Mouse (Mus musculus) myocyte (in vitro differentiated cells): ENCODE results near the gene Large1.

Source experiments
- CEBPB ChIP-seq: IDR thresholded peaks from 2 replicates; pipeline ENCODE4 v1.6.1; 2011; ENCODE audit warnings: mild to moderate bottlenecking, moderate library complexity; ENCODE audit not compliant: poor library complexity, insufficient read depth, severe bottlenecking
- MAX ChIP-seq: IDR thresholded peaks from one replicate; pipeline ENCODE4 v1.6.1; 2011; ENCODE audit warnings: low read depth, mild to moderate bottlenecking, control low read depth
- MYOG ChIP-seq, 3 experiments: IDR thresholded peaks; one replicate each; pipeline ENCODE4 v1.6.1; 2011; ENCODE audit warnings: control low read depth in 2 of 3, low read depth in 2 of 3, mild to moderate bottlenecking in 2 of 3; ENCODE audit not compliant: insufficient read length in 2 of 3, control insufficient read depth in 1 of 3, insufficient read depth in 1 of 3
- POLR2A ChIP-seq: IDR thresholded peaks from one replicate; pipeline ENCODE4 v1.6.1; 2011; ENCODE audit warnings: low read depth, mild to moderate bottlenecking, control low read depth, moderate library complexity; ENCODE audit not compliant: insufficient read length
- TCF12 ChIP-seq: IDR thresholded peaks from one replicate; pipeline ENCODE4 v1.6.1; 2011; ENCODE audit warnings: mild to moderate bottlenecking, control low read depth; ENCODE audit not compliant: poor library complexity, insufficient read depth, severe bottlenecking
- TCF3 ChIP-seq: IDR thresholded peaks from one replicate; pipeline ENCODE4 v1.6.1; 2011; ENCODE audit warnings: low read depth, control low read depth; ENCODE audit not compliant: insufficient read length

DNA sequence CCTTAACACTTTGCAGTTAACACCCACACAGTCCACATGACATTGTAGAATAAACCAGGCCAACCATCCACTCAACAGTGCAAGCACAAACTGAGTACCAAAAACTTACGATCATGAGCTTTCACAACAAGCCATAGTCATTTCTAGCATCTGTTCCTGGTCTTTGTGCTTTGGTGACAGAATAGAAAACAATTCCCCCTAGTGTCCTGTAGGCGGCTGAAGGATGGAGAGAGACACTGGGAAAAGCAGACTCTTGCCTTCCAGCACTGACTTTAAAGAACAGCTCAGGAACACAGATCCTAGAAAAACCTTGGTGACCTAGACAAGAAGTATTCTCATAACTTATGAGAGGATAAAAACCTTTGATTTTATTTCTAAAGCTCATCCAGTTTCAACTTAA is 3.0 kb downstream of the Large1 start:
- TF ChIP-seq CEBPB (no peak), POLR2A (no peak), MYOG (IDR thresholded peaks at IDR 0.05; ENCODE audit: control insufficient read depth in 1 of 3, insufficient read depth in 1 of 3, insufficient read length in 2 of 3, low read depth in 2 of 3) (no peak), TCF12 (no peak), TCF3 (no peak), MAX (no peak)
